Mouse (Mus musculus) midbrain, embryonic 11.5 days (tissue): Measurements from ENCODE around the gene Gtpbp4. TPM values are rescaled to one million over a fixed set of nuclear protein-coding genes. Genes with fewer than 3 reads are reported as not detected.
A peak's percentile ranks its signal among the peaks of the same experiment; 100 is the strongest.

Experiments used
- ATAC-seq: fragments of 200-750 bp; cut with Nextera tagmentation; 2 replicates; pipeline ENCODE4 v1.8.0; 2017; ENCODE audit warnings: moderate TSS enrichment, moderate library complexity; ENCODE audit not compliant: low FRiP score
- DNase-seq: peaks from one replicate; pipeline ENCODE4 v3.0.0; 2015; ENCODE audit warnings: low spot score; ENCODE audit errors: missing footprints
- H3K27ac ChIP-seq: fragments of 300-500 bp; sonication (generic); 2 replicates; pipeline ENCODE4 v1.5.1; 2014; ENCODE audit warnings: low read depth, low read length
- H3K27me3 ChIP-seq: fragments of 300-500 bp; sonication (generic); 2 replicates; pipeline ENCODE4 v1.6.1; 2014; ENCODE audit warnings: mild to moderate bottlenecking, low read length, moderate library complexity, mixed read lengths; ENCODE audit not compliant: control insufficient read depth, insufficient read depth
- H3K36me3 ChIP-seq: fragments of 300-500 bp; sonication (generic); 2 replicates; pipeline ENCODE4 v1.6.1; 2014; ENCODE audit warnings: mild to moderate bottlenecking, low read length, moderate library complexity, mixed read lengths; ENCODE audit not compliant: control insufficient read depth, insufficient read depth
- H3K4me1 ChIP-seq: fragments of 300-500 bp; sonication (generic); 2 replicates; pipeline ENCODE4 v1.6.1; 2014; ENCODE audit warnings: low read length; ENCODE audit not compliant: control insufficient read depth, insufficient read depth
- H3K4me2 ChIP-seq: fragments of 300-500 bp; sonication (generic); 2 replicates; pipeline ENCODE4 v1.6.1; 2014; ENCODE audit warnings: mild to moderate bottlenecking, moderate library complexity
- H3K4me3 ChIP-seq: fragments of 300-500 bp; sonication (generic); 2 replicates; pipeline ENCODE4 v1.5.1; 2014; ENCODE audit warnings: low read depth, low read length
- H3K9ac ChIP-seq: fragments of 300-500 bp; sonication (generic); 2 replicates; pipeline ENCODE4 v1.6.1; 2014; ENCODE audit warnings: low read length
- H3K9me3 ChIP-seq: fragments of 300-500 bp; sonication (generic); 2 replicates; pipeline ENCODE4 v1.6.1; 2016; ENCODE audit warnings: low read length; ENCODE audit not compliant: control insufficient read depth
- WGBS: fragments of 180-500 bp; shearing (Covaris S2); extraction: QIAGEN DNeasy Blood & Tissue Kit; methylation state at CpG from one replicate; pipeline ENCODE4 v1.1.7; 2014; 5-methylcytosine and 5-hydroxymethylcytosine counted together
- polyA plus RNA-seq: library from polyadenylated mRNA; unstranded; fragments of >200 nt; fragmentation: Nextera tagmentation; extraction: Ambion mirVana; gene quantifications from 2 replicates; pipeline ENCODE4 v1.2.1, GENCODE M21; 2014

Gtpbp4 gene
- polyA plus RNA-seq = 108 and 113 TPM in 2 replicates

GRCm38 (mm10) chr13:8995990-8996786, at the start of gene Gtpbp4:
TSS of gene Gtpbp4 (minus strand) at chr13:8996083.
- H3K36me3 ChIP-seq = peaks cover 2% of the 10 kb centered on the region; the same call in 1 of the 2 replicates
- H3K9ac ChIP-seq = peak within 1 kb of the TSS; percentile 78
- H3K27me3 ChIP-seq = no peaks in the 10 kb centered on the region
- H3K4me1 ChIP-seq = peaks cover 9% of the 10 kb centered on the region; the same call in 1 of the 2 replicates
- peak within 1 kb of the TSS; percentile 69 for H3K4me2 ChIP-seq
- no peak within 1 kb of the TSS for H3K27ac ChIP-seq
- H3K4me3 ChIP-seq = peak within 1 kb of the TSS; percentile 80
- peak; percentile 100 for DNase-seq
- no peaks in the 10 kb centered on the region for H3K9me3 ChIP-seq
- ATAC-seq = peak; percentile 98
- 1% methylated on average over 51 of the region's 51 CpGs for WGBS

GRCm38 (mm10) chr13:9044731-9045130, 48.8 kb upstream of the Gtpbp4 start:
- no peak overlapping the region for H3K27ac ChIP-seq
- 94% methylated on average over 1 of the region's 1 CpGs for WGBS
- no peaks in the 10 kb centered on the region for H3K9me3 ChIP-seq

GRCm38 (mm10) chr13:9043289-9044049, 47.6 kb upstream of the Gtpbp4 start:
- H3K27ac ChIP-seq = no peak overlapping the region
- H3K4me1 ChIP-seq = no peaks in the 10 kb centered on the region
- H3K9ac ChIP-seq = no peak overlapping the region
- no peaks in the 10 kb centered on the region for H3K9me3 ChIP-seq
- H3K4me3 ChIP-seq = no peak overlapping the region
- H3K27me3 ChIP-seq = no peaks in the 10 kb centered on the region
- no peak for ATAC-seq
- H3K4me2 ChIP-seq = no peak overlapping the region
- WGBS = 65% methylated on average over 3 of the region's 3 CpGs
- no peaks in the 10 kb centered on the region for H3K36me3 ChIP-seq
- DNase-seq = no peak

More at GRCm38 (mm10) chr13:9044731-9045130, 48.8 kb upstream of the Gtpbp4 start:
- Histone ChIP-seq H3K4me2 (no peak overlapping the region), H3K36me3 (no peaks in the 10 kb centered on the region), H3K9ac (no peak overlapping the region), H3K27me3 (no peaks in the 10 kb centered on the region), H3K4me1 (no peaks in the 10 kb centered on the region), H3K4me3 (no peak overlapping the region)
- DNase-seq = no peak
- no peak for ATAC-seq

- H3K9ac ChIP-seq = no peak overlapping the region
- no peak overlapping the region for H3K4me3 ChIP-seq
- H3K36me3 ChIP-seq = no peaks in the 10 kb centered on the region
- H3K4me2 ChIP-seq = no peak overlapping the region
- no peaks in the 10 kb centered on the region for H3K4me1 ChIP-seq
- H3K27ac ChIP-seq = no peak overlapping the region
- H3K27me3 ChIP-seq = no peaks in the 10 kb centered on the region
- no peak for DNase-seq
- ATAC-seq = no peak
- no peaks in the 10 kb centered on the region; the same call in 1 of the 2 replicates for H3K9me3 ChIP-seq
- WGBS = no CpG with 5 or more reads among the region's 1 CpGs
Observed at GRCm38 (mm10) chr13:9040626-9041025, 44.7 kb upstream of the Gtpbp4 start.

- no peak for ATAC-seq
- Histone ChIP-seq H3K4me1 (no peaks in the 10 kb centered on the region), H3K9ac (no peak overlapping the region), H3K9me3 (no peaks in the 10 kb centered on the region; the same call in 1 of the 2 replicates), H3K4me3 (no peak overlapping the region), H3K27me3 (no peaks in the 10 kb centered on the region), H3K4me2 (no peak overlapping the region), H3K36me3 (no peaks in the 10 kb centered on the region), H3K27ac (no peak overlapping the region)
- 78% methylated on average over 8 of the region's 8 CpGs for WGBS
- DNase-seq = no peak
Observed at GRCm38 (mm10) chr13:9031996-9032661, 36.2 kb upstream of the Gtpbp4 start.

- Histone ChIP-seq H3K36me3 (no peaks in the 10 kb centered on the region), H3K4me1 (no peaks in the 10 kb centered on the region), H3K9ac (no peak overlapping the region), H3K4me3 (no peak overlapping the region), H3K27ac (no peak overlapping the region), H3K4me2 (no peak overlapping the region), H3K27me3 (no peaks in the 10 kb centered on the region), H3K9me3 (no peaks in the 10 kb centered on the region)
- DNase-seq (no peak), ATAC-seq (no peak)
- WGBS = 84% methylated on average over 4 of the region's 4 CpGs
Observed at GRCm38 (mm10) chr13:9030364-9030763, 34.5 kb upstream of the Gtpbp4 start.

GRCm38 (mm10) chr13:9027251-9027650, 31.4 kb upstream of the Gtpbp4 start:
- WGBS = 71% methylated on average over 1 of the region's 1 CpGs
- Histone ChIP-seq H3K27ac (no peak overlapping the region), H3K4me1 (no peaks in the 10 kb centered on the region), H3K36me3 (no peaks in the 10 kb centered on the region), H3K9ac (no peak overlapping the region), H3K9me3 (no peaks in the 10 kb centered on the region), H3K27me3 (no peaks in the 10 kb centered on the region), H3K4me3 (no peak overlapping the region), H3K4me2 (no peak overlapping the region)
- no peak for ATAC-seq
- no peak for DNase-seq

GRCm38 (mm10) chr13:9022623-9023022, 26.7 kb upstream of the Gtpbp4 start:
- Histone ChIP-seq H3K27me3 (no peaks in the 10 kb centered on the region), H3K9me3 (no peaks in the 10 kb centered on the region), H3K36me3 (no peaks in the 10 kb centered on the region), H3K4me2 (no peak overlapping the region), H3K27ac (no peak overlapping the region), H3K9ac (no peak overlapping the region), H3K4me1 (no peaks in the 10 kb centered on the region), H3K4me3 (no peak overlapping the region)
- ATAC-seq = no peak
- WGBS = 77% methylated on average over 1 of the region's 1 CpGs
- DNase-seq = no peak
